Mouse (Mus musculus) fibroblast of lung, adult 2 months (primary cell): Measurements from ENCODE around the gene Sfrp5.

Experiments
- DNase-seq: peaks from one replicate; pipeline ENCODE4 v3.0.0-alpha.2; 2011; ENCODE audit warnings: low read depth

The Sfrp5 gene

GRCm38 (mm10) chr19:42201696-42202381, at the start of gene Sfrp5:
Gene Sfrp5 (minus strand): TSS chr19:42202252.
- no peak for DNase-seq

DNA sequence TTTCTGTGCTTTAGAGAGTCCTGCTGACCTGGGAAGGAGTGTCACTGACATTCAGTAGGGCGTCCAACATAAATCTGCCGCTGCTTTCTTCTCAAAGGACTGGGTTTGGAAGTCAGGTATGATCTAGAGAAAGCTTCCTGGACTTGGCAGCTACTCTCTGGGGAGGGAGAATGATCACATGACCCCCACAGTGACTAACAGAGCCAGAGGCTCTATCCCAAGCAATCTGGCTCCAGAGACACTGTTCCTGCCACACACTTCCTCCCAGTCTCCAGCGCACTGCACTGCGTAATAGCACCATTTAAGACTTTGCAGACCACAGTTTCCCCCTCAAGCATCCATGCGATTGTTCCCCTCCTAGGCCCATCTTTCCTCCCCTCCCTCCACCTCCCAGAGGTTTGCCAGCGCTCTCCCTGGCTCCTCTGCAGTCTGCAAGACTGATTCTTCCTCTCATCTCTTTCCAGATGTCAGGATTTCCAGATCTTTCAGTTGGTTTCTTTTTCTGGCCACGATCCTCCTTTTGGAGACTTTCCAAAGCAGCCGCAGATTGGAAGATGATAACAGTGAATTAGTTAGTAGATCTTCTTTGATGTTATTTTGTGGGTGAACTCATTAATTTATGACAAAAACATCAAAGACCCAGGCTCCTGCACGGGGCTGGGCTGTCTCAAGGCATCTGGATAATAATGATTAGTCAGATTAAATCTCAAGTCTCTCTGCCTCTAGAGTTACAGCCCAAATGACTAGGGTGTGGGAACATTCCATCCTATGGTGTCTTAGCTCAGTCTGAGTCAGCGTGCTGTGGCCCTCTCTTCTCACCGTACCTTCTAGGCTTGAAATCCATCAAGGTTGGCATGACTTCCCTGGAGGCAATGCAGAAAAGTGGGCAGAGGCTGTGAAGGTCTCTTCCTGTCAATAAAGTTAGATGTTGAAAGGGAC, 48.2 kb upstream of the Sfrp5 start:
- DNase-seq: no peak

- no peak for DNase-seq
Measured at GRCm38 (mm10) chr19:42247519-42247918, 45.5 kb upstream of the Sfrp5 start, which contains the start of gene Golga7b. Gene Golga7b (plus strand): TSS chr19:42247574.

DNA sequence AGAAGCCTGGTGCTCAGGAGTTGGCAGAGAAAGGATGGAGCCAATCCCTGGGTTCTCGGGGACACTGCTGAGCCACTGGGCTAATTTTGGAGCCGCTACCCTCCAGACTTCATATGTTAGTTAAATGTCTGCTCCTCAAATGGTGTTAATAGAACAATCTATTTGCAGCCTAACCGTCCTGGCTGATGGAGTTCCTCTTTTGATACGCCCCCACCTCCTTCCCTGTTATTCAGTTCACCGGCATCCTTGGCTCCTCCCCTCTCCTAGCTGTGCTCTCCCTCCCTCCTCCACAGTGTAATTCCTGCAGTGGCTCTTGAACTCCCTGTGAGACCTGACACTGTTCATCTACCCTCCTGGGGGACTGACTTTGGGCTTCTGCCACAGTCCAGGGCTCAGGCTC, 44.6 kb upstream of the Sfrp5 start:
- no peak for DNase-seq

- DNase-seq: no peak
Measured at GRCm38 (mm10) chr19:42243401-42243800, 41.3 kb upstream of the Sfrp5 start.

DNA sequence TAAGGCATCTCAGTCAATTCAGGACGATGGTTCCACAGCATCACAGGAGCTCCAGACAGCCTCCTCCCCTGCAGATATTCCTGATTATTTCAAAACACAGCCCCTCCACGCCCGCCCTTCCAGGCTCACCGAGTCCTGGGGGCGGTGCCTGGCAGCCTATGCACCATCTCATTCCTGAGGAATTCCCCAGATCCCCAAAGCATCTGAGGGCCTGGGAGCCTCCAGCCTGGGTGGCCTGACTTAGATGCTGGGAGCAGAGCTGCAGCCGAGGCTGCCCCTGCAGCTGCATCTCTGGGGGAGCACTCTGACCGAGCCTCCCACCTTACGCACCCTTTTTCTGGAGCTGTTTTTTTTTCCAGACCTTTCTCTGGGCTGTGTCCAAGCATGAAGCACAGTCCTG, 38.8 kb upstream of the Sfrp5 start:
- DNase-seq: no peak

- DNase-seq: no peak
Measured at GRCm38 (mm10) chr19:42238341-42238715, 36.3 kb upstream of the Sfrp5 start.

- DNase-seq: no peak
Measured at GRCm38 (mm10) chr19:42237602-42238340, 35.7 kb upstream of the Sfrp5 start.

GRCm38 (mm10) chr19:42230986-42231385, 28.9 kb upstream of the Sfrp5 start:
- no peak for DNase-seq

DNA sequence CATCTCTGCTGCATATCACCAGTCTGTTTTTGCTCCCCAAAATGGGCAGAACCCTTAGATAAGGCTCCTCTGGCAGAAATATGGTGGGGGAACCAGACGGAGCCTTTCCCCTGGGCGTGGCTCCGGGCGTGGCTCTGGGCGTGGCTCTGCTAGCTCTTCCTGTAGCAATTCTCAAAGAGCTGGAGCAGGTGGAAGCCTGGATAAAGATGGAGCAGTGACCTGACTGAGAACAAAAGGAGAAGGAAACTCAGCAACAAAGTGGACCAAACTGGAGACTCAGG, 28.2 kb upstream of the Sfrp5 start:
- DNase-seq: no peak

GRCm38 (mm10) chr19:42229499-42230287, 27.6 kb upstream of the Sfrp5 start:
- DNase-seq: no peak

DNA sequence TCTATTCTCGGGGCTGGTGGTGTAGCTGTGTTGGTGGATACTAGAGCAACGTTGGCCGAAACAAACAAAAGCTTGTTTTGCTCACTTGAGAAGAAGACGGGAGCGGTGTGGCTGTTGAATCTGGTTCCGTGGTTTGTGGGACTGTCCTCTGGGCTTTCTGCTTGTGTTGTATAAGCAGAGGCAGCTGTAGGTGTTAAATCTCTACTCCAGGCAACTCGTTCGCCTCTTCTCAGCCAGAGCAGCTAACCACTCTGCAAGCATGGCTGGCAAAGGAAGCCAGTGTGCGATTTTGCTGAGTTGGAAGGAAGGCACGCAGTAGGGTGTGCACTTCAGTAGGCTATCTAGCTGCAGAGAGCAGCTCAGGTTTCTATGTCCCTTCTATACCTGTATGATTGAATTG, 24.4 kb upstream of the Sfrp5 start:
- DNase-seq: no peak

- DNase-seq: no peak
Measured at GRCm38 (mm10) chr19:42217374-42217763, 15.3 kb upstream of the Sfrp5 start.

DNA sequence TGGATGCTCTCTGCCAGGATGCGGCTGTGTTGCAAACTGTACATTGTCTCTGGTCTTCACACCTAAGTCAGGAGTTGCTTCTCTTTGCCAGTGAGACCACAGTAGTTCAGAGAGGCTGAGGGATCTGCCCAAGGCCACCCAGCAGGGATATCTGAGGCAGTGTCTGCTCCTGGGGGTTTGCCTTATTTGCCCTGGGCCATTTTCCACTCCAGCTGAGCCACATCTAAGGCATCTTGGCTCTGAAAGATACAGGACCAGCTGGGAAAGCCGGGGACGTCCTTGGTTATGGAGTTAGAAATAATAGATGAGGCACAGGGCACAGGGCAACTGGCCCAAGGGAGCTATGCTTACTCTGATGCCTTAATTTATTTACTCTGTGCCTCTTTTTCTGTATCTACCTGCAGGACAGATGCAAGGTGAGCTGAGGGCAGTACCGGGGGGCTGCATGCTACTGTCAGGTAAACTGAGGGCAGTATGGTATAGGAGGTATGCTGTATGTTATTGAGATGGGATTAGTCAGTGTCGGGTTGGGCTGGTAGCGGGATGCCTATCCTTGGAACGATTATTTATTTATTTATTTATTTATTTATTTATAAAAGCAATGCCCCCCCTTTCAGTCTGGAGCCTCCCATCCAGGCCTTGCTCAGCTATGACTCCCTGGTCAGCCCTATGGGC, 14.8 kb upstream of the Sfrp5 start:
- DNase-seq: no peak

DNA sequence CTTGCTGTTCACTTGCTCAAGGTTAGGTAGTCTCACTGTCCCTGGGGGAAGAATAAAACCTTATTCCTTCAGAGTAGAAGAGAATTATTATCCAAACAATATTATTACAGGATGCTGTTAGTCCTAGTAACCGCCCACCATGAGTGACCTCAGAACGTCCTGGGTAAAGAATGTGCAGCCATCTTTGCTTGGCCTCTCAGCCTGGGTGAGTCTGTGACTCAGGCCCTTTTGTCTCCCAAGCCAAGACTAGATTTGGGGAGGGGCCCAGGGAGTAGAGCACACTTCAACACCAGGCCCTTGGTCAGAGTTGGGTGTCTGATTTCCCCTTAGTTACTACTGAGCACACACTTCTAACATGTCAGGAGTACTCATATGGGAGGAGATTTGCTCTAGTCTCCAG, 12.5 kb upstream of the Sfrp5 start:
- no peak for DNase-seq

DNA sequence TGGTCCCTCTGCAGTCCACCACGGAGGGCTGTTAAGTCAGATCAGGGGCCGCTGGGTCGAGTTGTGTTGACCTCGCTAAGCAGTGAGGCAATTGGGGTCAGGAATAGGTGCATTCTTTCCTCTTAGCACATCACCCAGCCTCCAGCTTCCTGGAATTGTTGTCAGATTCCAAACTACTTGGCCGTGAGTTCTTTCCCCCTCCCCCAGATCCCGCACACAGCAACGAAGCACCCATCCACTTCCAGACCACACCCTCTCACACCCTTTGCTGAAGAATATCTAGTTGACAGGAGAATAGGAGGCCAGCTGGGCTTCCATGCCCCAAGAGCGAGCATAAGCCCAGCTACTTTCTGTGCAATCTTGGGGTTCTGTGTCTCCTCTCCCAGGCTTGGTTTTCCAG, 9.9 kb upstream of the Sfrp5 start:
- DNase-seq: no peak

DNA sequence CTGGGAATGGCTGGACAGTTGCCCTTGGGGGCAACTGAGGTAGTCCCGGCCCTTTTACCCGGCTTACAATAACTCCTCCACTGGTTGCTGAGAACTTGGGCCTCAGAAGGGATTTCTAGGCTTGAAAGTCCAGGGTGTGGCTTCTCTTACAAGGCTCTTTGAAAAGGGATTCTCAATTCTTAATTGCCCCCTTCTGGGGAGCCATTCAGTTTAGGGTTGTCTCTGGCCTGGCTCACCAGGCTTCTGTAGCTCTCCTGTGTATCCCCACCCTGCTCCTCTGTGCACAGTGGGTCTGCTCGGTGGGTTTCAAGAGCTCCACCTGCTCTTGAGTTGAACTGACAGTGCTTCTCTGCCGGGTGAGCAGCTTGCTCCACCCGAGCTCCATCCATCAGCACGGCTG, 7.9 kb upstream of the Sfrp5 start:
- no peak for DNase-seq

GRCm38 (mm10) chr19:42209485-42209884, 7.4 kb upstream of the Sfrp5 start:
- DNase-seq: no peak

GRCm38 (mm10) chr19:42205201-42205600, 3.1 kb upstream of the Sfrp5 start:
- no peak for DNase-seq

DNA sequence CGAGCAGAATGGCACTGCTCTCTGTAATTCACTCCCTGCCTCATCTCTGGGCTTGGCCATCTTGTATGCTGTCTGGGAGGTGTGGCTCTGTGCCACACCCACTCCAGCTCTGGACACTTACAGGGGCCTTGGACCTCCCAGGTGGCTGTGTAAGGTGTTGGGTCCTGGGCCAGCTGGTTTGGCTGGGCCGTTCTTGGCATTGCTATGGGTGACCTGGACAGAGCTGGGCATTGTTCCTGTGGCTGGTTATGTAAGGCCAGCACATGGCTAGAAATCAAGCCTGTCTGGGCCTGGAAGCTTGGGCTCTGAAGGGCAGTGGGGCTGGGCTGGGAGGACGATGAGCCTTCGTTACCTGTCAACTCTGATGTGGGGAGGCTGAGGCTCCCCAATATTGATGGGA, 2.3 kb upstream of the Sfrp5 start:
- DNase-seq: peak; percentile 46

DNA sequence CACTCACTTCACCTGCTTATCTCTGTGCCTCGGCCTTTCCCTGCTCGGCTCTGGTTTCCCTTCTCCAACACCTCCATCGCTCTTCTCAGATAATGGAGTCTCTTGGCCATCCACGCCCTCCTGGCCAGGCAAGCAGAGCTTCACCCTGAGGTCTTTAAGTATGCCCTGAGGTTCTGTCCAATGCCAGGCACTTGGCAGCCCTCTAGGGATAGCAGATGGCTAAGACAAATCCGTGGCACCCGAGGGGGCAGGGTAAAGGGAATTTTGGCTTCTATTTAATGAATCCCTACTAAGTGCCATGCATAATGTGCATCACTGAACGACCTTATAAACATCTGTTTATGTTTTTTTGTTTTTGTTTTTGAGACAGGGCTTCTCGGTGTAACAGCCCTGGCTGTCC, 415 bp upstream of the Sfrp5 start:
- DNase-seq: no peak

DNA sequence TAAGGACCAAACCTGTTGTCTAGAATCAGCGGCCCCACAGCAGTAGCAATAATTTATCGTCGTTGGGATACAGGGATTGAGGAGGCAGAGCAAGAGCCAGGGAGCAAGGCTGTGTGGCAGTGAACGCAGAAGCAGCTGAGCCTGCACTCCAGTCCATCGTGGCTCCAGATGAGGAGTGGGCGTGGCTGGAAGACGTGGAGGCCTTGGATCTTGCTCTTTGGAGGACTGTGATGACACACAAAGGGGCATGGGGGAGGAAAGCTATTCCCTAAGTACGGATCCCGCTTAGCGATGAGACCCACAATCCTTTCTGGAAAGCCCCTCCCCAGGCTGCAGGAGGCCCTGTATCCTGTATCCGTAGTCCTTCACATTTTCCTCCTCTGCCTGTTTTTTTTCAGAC, 4.0 kb downstream of the Sfrp5 start:
- no peak for DNase-seq
